Mouse (Mus musculus) liver, embryonic 12.5 days (tissue): ENCODE data around the gene D3Ertd254e. TPM values are rescaled to one million over a fixed set of nuclear protein-coding genes. Genes with fewer than 3 reads are reported as not detected.

Experiments used
- ATAC-seq: fragments of 200-750 bp; cut with Nextera tagmentation; 2 replicates; pipeline ENCODE4 v1.8.0; 2017; ENCODE audit warnings: moderate number of reproducible peaks, mild to moderate bottlenecking, moderate library complexity
- H3K27ac ChIP-seq: fragments of 300-500 bp; sonication (generic); 2 replicates; pipeline ENCODE4 v1.5.1; 2016; ENCODE audit warnings: mild to moderate bottlenecking
- H3K27me3 ChIP-seq: fragments of 300-500 bp; sonication (generic); replicated peaks from 2 replicates; pipeline ENCODE4 v1.6.1; 2016; ENCODE audit warnings: mild to moderate bottlenecking, moderate library complexity
- H3K36me3 ChIP-seq: fragments of 300-500 bp; sonication (generic); 2 replicates; pipeline ENCODE4 v1.6.1; 2016; ENCODE audit warnings: mild to moderate bottlenecking, moderate library complexity
- H3K4me1 ChIP-seq: fragments of 300-500 bp; sonication (generic); 2 replicates; pipeline ENCODE4 v1.6.1; 2016
- H3K4me2 ChIP-seq: fragments of 300-500 bp; sonication (generic); 2 replicates; pipeline ENCODE4 v1.6.1; 2016; ENCODE audit warnings: mild to moderate bottlenecking, moderate library complexity
- H3K4me3 ChIP-seq: fragments of 300-500 bp; sonication (generic); 2 replicates; pipeline ENCODE4 v1.5.1; 2016; ENCODE audit warnings: mild to moderate bottlenecking, moderate library complexity
- H3K9ac ChIP-seq: fragments of 300-500 bp; sonication (generic); 2 replicates; pipeline ENCODE4 v1.6.1; 2016; ENCODE audit warnings: mild to moderate bottlenecking, moderate library complexity
- H3K9me3 ChIP-seq: fragments of 300-500 bp; sonication (generic); replicated peaks from 2 replicates; pipeline ENCODE4 v1.6.1; 2016; ENCODE audit warnings: mild to moderate bottlenecking, moderate library complexity
- WGBS: fragments of 180-500 bp; shearing (Covaris S2); methylation state at CpG from one replicate; pipeline ENCODE4 v1.1.7; 2016; ENCODE audit not compliant: insufficient replicate concordance; 5-methylcytosine and 5-hydroxymethylcytosine counted together
- polyA plus RNA-seq: library from polyadenylated mRNA; unstranded; fragments of >200 nt; fragmentation: Nextera tagmentation; extraction: Ambion mirVana; gene quantifications from 2 replicates; pipeline ENCODE4 v1.2.1, GENCODE M21; 2016

D3Ertd254e gene
- polyA plus RNA-seq, 1 experiment from 2014 or later: 2.2 TPM

- WGBS: 68% methylated on average over 2 of the region's 2 CpGs
Measured at GRCm38 (mm10) chr3:36173761-36174160, 22.9 kb downstream of the D3Ertd254e start.

GRCm38 (mm10) chr3:36181519-36181918 is 30.7 kb downstream of the D3Ertd254e start:
- no peaks in the 10 kb centered on the region for H3K4me1 ChIP-seq
- no peaks in the 10 kb centered on the region for H3K36me3 ChIP-seq
- ATAC-seq: no peak
- 6% methylated on average over 4 of the region's 4 CpGs for WGBS
- H3K4me2 ChIP-seq: no peak overlapping the region
- H3K27me3 ChIP-seq: no peaks in the 10 kb centered on the region
- H3K27ac ChIP-seq: no peak overlapping the region
- no peak overlapping the region for H3K9ac ChIP-seq
- H3K9me3 ChIP-seq: no peaks in the 10 kb centered on the region
- no peak overlapping the region for H3K4me3 ChIP-seq

More at GRCm38 (mm10) chr3:36173761-36174160, 22.9 kb downstream of the D3Ertd254e start:
- Histone ChIP-seq H3K9me3 (no peaks in the 10 kb centered on the region), H3K27ac (no peak overlapping the region), H3K4me1 (no peaks in the 10 kb centered on the region), H3K4me3 (no peak overlapping the region), H3K4me2 (no peak overlapping the region), H3K9ac (no peak overlapping the region), H3K27me3 (no peaks in the 10 kb centered on the region), H3K36me3 (no peaks in the 10 kb centered on the region)
- ATAC-seq: no peak

- WGBS: 69% methylated on average over 4 of the region's 4 CpGs
- H3K4me3 ChIP-seq: no peak overlapping the region
- H3K27me3 ChIP-seq: no peaks in the 10 kb centered on the region
- no peak overlapping the region for H3K27ac ChIP-seq
- no peak overlapping the region for H3K4me2 ChIP-seq
- H3K36me3 ChIP-seq: no peaks in the 10 kb centered on the region
- H3K4me1 ChIP-seq: no peaks in the 10 kb centered on the region
- no peak for ATAC-seq
- H3K9ac ChIP-seq: no peak overlapping the region
- no peaks in the 10 kb centered on the region for H3K9me3 ChIP-seq
Measured at GRCm38 (mm10) chr3:36186510-36186909, 35.7 kb downstream of the D3Ertd254e start.

GRCm38 (mm10) chr3:36189243-36189642 is 38.4 kb downstream of the D3Ertd254e start:
- Histone ChIP-seq H3K4me2 (no peak overlapping the region), H3K4me1 (no peaks in the 10 kb centered on the region), H3K27ac (no peak overlapping the region), H3K36me3 (no peaks in the 10 kb centered on the region), H3K9ac (no peak overlapping the region), H3K27me3 (no peaks in the 10 kb centered on the region), H3K4me3 (no peak overlapping the region), H3K9me3 (no peaks in the 10 kb centered on the region)
- 77% methylated on average over 8 of the region's 8 CpGs for WGBS
- no peak for ATAC-seq

GRCm38 (mm10) chr3:36201098-36201497 is 50.3 kb downstream of the D3Ertd254e start:
- H3K4me1 ChIP-seq: no peaks in the 10 kb centered on the region
- H3K9me3 ChIP-seq: no peaks in the 10 kb centered on the region
- no peaks in the 10 kb centered on the region for H3K36me3 ChIP-seq
- no peak overlapping the region for H3K4me2 ChIP-seq
- ATAC-seq: no peak
- no peak overlapping the region for H3K9ac ChIP-seq
- WGBS: 64% methylated on average over 5 of the region's 5 CpGs
- H3K27me3 ChIP-seq: no peaks in the 10 kb centered on the region
- no peak overlapping the region for H3K4me3 ChIP-seq
- H3K27ac ChIP-seq: no peak overlapping the region

- H3K9me3 ChIP-seq: no peaks in the 10 kb centered on the region
Measured at GRCm38 (mm10) chr3:36202932-36203331, 52.1 kb downstream of the D3Ertd254e start.

GRCm38 (mm10) chr3:36207520-36208264 is 56.9 kb downstream of the D3Ertd254e start:
- no peaks in the 10 kb centered on the region for H3K27me3 ChIP-seq
- no peak overlapping the region for H3K27ac ChIP-seq
- 65% methylated on average over 19 of the region's 19 CpGs for WGBS
- H3K9ac ChIP-seq: no peak overlapping the region
- H3K9me3 ChIP-seq: no peaks in the 10 kb centered on the region
- ATAC-seq: no peak
- H3K4me2 ChIP-seq: no peak overlapping the region
- no peak overlapping the region for H3K4me3 ChIP-seq
- H3K36me3 ChIP-seq: no peaks in the 10 kb centered on the region
- no peaks in the 10 kb centered on the region for H3K4me1 ChIP-seq

More at GRCm38 (mm10) chr3:36202932-36203331, 52.1 kb downstream of the D3Ertd254e start:
- no peak for ATAC-seq
- Histone ChIP-seq H3K9ac (no peak overlapping the region), H3K27me3 (no peaks in the 10 kb centered on the region), H3K27ac (no peak overlapping the region), H3K36me3 (no peaks in the 10 kb centered on the region), H3K4me1 (no peaks in the 10 kb centered on the region), H3K4me3 (no peak overlapping the region), H3K4me2 (no peak overlapping the region)
- 72% methylated on average over 7 of the region's 7 CpGs for WGBS

- Histone ChIP-seq H3K36me3 (no peaks in the 10 kb centered on the region), H3K27me3 (no peaks in the 10 kb centered on the region), H3K4me1 (no peaks in the 10 kb centered on the region), H3K27ac (no peak overlapping the region), H3K9me3 (no peaks in the 10 kb centered on the region), H3K4me2 (no peak overlapping the region), H3K4me3 (no peak overlapping the region), H3K9ac (no peak overlapping the region)
- no peak for ATAC-seq
- 63% methylated on average over 11 of the region's 11 CpGs for WGBS
Measured at GRCm38 (mm10) chr3:36209776-36210555, 59.1 kb downstream of the D3Ertd254e start.

GRCm38 (mm10) chr3:36210939-36211338 is 60.1 kb downstream of the D3Ertd254e start:
- 52% methylated on average over 2 of the region's 2 CpGs for WGBS

GRCm38 (mm10) chr3:36212758-36213157 is 61.9 kb downstream of the D3Ertd254e start:
- H3K9me3 ChIP-seq: no peaks in the 10 kb centered on the region

More at GRCm38 (mm10) chr3:36210939-36211338, 60.1 kb downstream of the D3Ertd254e start:
- H3K27ac ChIP-seq: no peak overlapping the region
- H3K4me3 ChIP-seq: no peak overlapping the region
- no peaks in the 10 kb centered on the region for H3K36me3 ChIP-seq
- H3K9ac ChIP-seq: no peak overlapping the region
- no peaks in the 10 kb centered on the region for H3K4me1 ChIP-seq
- no peak for ATAC-seq
- H3K9me3 ChIP-seq: no peaks in the 10 kb centered on the region
- H3K4me2 ChIP-seq: no peak overlapping the region
- H3K27me3 ChIP-seq: no peaks in the 10 kb centered on the region

More at GRCm38 (mm10) chr3:36212758-36213157, 61.9 kb downstream of the D3Ertd254e start:
- no peaks in the 10 kb centered on the region for H3K36me3 ChIP-seq
- H3K27me3 ChIP-seq: no peaks in the 10 kb centered on the region
- no peak overlapping the region for H3K27ac ChIP-seq
- no peak for ATAC-seq
- WGBS: 66% methylated on average over 4 of the region's 4 CpGs
- no peaks in the 10 kb centered on the region for H3K4me1 ChIP-seq
- no peak overlapping the region for H3K4me2 ChIP-seq
- H3K4me3 ChIP-seq: no peak overlapping the region
- no peak overlapping the region for H3K9ac ChIP-seq
